Mouse (Mus musculus) spleen, postnatal 4 days (tissue): ENCODE results near the gene Tfap4.

Experiments used
- DNase-seq, 2 experiments: peaks; one replicate each; pipeline ENCODE4 v3.0.0; 2022; ENCODE audit warnings: low spot score in 2 of 2

Gene Tfap4

DNA sequence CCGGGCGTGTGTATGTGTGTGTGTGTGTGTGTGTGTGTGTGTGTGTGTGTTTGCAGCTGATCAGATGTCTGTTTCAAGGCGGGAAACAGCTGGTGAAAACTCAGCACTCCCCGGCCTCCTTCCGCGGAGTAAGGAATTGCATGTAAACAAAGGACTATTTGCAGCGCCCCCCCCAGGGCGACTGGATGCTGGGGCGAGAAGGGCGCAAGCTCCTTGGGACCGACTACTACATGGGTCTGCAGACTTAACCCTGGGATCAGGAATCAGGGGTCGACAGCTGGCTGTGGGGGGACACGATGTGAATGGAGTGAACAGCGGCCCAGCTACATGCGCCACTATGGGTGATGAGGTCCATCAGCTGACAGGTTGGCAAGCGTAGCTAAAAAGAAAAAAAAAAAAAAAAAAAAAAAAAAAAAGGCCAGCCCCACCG, at the start of gene Tfap4:
Gene Tfap4 (minus strand): TSS at position 140 of the 430 bp plus-strand sequence.
- peak; percentile 81 to 88 for DNase-seq

DNA sequence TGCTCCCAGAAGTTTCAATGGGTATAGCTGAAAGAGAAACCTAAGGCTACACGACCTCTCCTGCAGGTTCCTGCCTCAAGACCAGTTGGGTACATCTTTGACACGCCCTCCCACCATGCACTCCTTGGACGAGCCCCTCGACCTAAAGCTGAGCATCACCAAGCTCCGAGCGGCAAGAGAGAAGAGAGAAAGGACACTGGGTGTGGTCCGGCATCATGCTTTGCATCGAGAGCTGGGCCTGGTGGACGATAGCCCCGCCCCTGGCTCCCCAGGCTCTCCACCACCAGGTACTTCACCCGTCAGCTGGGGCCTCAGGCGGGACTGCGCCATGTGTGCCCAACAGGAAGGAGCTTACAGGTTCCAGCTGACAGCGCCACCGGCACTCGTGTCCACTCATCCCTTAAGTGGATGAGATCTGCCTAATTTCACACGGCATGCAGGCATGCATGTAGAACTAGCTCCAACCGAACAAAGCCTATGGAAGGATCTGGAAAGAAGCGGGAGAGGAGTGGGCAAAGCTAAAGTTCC, 48.9 kb upstream of the Tfap4 start:
- no peak for DNase-seq

DNA sequence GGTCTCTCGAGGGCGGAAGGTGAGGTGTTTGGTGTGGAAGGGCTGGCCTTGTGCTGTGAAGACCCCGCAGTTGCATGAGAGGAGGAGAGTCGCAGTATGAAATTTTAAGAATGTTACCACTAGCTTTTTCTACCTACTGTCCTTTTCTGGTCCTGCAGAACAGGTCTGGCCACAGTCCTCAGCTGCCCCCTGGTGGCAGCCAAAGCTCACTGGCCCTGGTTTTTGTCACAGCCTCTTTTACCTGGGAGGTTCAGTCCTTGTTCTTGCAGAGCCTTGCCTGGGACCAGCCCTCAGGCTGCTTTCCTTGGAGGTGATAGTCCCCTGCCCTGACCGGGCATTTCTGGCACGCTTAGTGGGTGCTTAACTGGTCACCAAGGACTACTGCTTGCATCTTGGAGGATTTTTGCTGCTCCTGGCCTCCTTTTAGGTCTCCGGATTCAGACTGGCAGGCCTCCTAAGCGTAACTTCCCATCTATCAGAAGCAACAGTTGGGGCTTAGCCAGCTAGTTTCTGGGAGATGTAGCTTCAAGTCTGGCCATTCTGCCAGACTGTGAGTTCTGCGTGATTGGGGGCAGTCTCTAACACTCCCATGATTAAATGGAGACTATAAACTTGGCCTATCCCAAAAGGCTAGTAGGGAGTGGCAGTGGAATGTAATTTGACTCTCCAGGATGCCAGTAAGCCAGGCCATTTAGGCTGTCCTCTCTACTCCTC, 48.3 kb upstream of the Tfap4 start:
- DNase-seq = peak; percentile 80 to 90

DNA sequence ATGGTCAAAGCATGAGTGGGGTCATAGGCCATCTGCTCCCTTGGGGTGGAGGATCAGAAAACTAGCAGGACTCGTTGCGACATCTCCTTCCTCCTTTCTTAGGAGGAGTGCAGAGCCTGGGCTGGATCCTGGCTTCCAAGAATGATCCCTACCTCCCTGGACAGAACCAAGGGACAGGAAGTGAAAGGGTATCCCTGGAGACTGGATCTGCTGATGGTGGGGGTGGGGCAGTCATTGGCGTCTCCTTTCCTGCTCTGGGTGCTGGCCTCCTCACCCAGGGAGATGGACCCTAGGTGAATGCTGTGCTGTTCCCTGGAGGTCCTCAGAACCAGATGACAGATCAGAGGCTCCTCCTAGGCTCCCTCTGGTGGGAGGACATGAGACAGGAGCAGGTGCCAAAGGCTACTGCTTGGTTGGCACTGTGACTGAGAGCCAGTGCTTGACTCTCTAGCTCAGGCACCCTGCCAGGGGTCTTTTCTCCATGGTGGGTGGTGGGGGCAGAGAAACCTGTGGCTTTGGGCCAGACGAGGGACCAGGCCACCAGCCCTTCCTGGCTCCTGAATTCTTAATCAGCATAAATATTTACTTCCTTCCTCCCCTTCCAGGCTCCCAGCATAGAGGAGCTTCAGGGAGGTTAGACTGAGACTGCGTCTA, 46.9 kb upstream of the Tfap4 start:
- peak in 1 of 2 experiments; percentile 41 for DNase-seq

DNA sequence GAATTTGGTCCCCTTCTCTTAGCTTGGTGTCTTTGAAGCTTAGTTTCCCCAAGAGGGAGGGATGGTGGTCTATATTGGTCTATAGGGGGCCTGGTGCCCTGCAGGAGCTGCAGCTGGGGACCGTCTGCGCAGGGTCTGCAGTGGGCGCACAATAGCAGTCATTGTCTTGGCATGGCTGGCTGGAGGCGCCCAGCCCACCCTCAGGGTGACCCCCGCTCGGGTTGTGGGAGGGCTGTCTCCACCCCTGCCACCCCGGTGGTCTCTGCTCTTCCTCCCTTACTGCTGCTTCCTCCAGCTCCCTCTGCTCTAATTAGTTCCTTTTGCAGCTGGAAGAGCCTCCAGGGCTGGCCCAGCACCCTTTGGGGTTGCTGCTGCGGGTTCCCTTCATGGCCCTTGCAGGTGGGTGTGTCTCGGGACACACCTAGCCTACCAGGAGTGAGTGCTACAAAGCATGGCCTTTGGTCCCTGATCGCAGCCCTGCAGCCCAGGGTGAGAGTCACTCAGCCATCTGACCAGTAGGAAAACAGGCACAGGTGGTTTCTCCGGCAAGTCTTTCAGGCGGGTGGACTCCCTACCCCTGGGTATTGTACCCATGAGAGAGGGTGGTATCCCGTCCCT, 46.0 kb upstream of the Tfap4 start:
- no peak for DNase-seq

DNA sequence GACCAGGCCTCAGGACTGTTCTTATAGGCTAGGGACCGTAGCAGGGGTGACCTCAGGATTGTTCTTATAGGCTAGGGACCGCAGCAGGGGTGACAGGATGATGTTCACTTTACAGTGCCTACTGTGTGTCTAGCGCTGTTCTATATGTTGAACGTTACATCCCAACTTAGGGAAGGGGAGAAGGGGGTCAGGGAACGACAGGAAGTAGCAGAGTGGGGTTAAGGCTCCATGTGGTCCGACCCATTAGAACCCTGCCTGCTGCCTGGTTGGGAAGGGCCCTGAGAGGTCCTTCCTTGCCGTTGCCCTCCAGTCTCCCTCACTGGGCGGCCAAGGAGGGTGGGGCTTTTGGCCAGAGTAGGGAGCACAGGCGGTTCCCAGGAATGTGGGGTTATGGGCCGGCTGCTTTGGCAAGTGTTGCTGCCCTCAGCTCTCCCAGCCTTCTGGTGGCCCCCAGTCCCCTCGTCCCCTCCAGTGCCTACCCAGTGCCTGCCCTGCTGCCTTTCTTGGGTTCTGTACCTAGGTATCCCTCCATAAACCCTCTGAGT, 44.7 kb upstream of the Tfap4 start:
- DNase-seq = no peak

DNA sequence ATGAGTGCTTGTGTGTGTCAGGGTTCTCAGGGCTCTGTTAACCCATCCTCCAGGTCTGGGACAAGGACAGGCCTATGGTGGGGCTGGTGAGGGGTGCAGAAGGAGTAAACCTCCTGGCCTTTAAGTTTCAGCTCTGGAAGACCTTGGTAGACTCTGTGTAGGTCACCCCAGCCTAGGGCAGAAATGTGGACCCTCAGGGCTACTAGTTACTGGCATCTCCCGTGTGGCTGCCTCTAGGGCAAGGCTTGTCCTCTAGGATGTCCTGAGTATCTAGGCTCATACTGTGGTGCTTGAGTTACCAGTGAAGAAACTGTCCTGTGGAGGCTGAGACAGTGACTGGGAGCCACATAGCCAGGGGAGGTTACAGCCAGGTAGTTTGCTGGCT, 43.8 kb upstream of the Tfap4 start:
- DNase-seq = no peak

DNA sequence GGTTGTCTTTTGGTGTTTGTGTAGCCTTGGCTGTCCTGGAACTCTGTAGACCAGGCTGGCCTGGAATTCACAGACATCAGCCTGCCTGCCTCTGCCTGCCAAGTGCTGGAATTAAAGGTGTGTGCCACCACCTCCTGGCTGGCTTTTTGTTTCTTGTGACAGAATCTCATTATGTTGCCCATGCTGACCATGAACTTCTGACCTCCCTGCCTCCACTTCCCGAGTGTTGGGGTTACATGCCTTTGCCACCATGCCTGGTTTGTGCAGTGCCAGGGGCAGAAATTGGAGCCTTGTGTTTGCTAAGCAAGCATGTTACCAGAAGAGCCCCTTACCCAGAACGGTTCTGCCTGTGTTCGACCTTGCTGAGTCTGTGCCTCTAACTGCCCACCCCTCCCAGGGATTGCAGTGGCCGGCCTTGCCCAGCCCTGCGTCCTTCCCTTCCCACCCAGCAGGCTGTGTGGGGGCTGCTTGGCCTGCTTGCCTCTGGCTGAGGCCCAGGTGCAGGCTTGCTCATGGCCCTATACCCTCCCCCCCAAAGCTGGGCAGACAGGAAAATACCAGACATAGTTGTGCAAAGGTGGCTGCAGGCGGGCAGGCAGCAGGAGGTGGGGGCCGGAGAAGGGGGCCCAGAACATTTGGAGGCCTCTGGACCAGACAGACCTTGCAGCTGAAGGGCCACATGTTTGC, 43.3 kb upstream of the Tfap4 start:
- no peak for DNase-seq

DNA sequence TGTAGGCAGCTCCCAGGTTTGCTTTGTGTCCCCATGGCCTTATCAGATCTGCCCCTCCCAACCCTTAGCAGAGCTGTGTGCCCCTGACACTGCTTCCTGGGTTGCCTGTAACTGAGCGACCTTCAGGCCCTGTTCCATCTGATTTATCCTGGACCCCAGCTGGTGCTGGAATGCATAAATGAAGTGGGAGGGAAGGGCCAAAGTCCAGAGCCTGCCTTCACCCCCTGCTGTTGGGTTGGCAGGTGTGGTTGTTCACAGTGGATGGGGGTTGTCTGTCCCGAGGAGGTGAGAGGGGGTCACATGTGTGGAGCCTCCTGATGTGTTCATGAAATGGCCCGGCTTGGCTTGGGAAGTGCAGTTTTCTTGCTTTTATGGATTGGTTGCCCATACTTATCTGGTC, 42.5 kb upstream of the Tfap4 start:
- DNase-seq = no peak

DNA sequence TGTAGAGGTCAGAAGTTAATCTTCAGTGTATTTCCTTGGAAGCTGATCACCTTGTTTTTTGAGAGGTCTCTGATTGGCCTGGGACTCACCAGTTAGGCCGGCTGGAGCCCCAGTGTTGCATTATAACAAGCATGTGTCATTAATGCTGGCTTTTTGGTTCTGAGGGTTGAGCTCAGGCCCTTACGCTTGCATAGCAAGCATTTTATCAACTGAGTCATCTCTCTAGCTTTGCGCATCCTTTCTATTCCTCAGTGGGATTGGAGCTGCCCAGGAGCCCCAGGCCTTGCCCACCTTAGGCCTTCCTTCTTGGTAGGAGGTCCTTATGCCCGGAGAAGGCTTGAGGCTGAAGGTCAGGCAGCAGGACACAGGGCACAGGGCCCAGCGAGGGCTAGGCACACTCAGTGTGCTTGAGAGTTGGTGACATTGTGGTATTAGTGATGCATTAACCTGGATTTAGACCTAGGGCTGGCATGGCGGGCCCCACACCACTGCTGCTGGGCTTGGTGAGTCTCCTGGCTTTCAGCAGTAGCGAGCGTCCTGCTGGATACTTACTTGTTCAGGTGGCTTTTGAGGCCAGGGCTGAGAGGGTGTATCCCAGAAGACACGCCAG, 41.2 kb upstream of the Tfap4 start:
- no peak for DNase-seq

DNA sequence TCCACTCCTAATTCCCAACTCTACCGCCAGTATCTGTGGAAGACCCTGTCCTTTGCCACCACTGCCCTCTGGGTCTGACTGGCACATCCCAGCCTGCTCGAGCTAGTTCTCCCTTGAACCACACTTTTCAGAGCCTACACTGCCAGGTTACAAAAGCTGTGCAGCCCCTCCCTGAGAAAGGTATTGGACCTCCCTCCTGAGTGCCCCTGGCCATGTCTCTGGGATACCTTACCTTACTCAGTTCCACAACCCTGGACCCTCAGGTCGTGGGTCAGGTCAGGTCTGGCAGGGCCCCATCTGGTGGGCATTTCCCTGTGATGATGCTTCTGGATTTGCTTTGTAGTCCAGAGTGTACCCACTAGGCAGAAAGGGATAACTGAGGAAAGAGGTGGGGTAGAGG, 40.0 kb upstream of the Tfap4 start:
- no peak for DNase-seq

DNA sequence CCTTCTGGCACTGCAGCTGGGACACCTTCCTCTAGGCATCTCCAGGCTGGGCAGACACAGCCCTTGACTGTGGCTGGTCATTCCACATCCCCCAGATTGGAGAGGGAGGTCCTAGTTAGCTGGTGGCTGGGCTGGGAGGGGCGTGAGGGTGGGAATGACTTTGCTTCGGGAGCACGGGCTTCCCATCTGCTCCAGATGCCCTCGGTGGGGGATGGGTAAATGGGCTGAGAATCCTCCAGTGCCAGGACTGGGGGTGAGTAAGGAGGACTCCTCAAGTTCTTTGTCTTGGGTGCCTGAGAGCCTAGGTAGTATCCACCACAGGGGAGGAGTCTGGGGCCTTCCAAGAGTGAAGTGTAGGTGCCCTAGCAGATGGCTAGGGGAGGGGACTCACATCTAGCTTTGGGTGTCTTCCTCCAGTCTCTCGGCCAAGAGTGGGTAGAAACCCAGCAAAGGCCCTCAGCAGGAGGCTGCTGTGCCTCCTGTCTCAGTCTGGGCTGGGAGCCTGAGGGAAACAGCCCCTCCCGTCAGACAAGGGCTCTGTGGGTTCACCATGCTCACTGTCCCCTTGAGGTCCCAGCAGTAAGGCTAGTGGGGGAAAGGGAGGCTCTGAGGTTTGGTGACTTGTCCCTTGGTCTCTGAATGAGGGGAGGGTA, 39.4 kb upstream of the Tfap4 start:
- no peak for DNase-seq

DNA sequence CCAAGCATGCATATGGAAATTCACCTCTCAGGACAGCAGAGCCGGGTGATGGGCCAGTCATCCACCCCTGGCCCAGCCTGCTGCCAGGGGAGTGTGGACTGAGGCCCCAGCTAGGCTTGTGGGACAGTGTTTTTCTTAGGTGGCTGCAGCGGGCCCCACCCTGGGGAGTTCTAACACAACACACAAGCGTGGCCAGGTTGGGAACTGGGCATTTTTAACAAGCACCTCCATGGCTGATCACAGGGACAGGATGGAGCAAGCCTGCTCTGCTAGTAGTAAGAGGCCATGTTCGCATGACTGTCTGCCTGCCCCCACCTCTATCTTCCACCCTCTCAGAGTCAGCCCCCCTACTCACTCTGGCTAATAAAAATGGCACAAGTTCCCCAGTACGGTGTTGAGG, 38.4 kb upstream of the Tfap4 start:
- no peak for DNase-seq

DNA sequence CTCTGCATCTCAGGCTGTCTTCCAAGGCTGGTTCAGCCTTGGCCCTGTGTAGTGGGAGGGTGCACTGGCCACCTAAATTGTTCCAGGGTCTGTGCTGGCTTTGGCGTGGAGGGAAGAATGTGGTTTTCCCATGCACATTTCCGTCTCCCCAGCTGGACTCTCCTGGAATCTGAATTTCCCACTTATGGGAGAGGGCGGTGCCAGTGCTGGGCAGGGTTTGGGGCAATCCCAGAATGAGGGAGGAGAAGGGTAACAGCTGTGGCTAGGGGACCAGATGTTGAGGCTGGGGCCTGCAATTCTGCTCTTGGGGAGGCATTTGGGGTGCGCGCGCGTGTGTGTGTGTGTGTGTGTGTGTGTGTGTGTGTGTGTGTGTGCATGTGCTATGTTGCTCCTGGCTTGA, 37.6 kb upstream of the Tfap4 start:
- DNase-seq = no peak

DNA sequence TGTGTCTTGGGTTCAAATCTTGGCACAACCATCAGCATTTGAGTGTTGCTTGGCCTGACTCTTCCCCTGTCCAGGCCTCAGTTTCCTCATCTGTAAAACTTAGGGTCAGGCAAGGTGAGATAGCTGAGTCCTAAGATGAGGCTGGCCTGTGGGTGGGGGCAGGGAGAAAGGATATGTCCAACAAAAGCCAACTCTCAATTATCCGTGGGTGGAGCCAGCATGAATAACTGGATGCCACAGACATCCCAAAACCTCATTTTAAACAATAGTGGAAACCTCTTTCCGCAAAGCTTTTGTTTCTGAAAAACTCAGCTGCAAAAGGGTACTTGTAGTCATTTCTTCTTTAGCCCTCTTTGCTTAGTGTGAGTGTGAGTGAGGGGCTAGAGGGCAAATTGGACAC, 37.2 kb upstream of the Tfap4 start:
- DNase-seq = no peak

DNA sequence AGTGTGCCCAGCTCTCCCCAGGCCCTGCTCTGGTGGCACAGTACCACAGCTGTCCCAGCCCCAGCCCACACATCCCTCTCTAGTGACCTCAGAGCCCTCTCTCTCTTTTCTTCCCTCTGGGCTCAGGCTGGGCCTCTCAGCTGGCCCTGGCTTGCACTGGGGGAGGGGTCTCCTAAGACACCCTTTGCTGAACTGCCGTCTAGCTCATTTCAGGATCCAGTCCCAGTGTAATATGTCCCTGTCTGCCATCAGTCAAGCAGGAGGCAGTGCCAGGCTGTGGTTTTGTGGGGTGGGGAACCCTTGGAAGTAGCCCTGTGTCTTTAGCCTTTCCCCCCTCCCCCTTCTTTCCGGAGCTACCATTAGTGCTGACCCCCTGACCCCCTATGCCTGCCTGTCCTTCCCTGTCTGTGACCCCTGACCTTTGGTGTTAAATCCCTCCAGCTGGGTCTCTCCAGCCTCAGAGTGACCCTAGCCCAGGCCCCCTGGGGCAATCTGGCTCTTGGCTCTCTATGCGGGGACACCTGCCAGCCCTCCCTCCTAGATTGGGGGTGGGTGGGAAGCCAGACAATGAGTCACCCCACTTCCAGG, 36.6 kb upstream of the Tfap4 start:
- no peak for DNase-seq

DNA sequence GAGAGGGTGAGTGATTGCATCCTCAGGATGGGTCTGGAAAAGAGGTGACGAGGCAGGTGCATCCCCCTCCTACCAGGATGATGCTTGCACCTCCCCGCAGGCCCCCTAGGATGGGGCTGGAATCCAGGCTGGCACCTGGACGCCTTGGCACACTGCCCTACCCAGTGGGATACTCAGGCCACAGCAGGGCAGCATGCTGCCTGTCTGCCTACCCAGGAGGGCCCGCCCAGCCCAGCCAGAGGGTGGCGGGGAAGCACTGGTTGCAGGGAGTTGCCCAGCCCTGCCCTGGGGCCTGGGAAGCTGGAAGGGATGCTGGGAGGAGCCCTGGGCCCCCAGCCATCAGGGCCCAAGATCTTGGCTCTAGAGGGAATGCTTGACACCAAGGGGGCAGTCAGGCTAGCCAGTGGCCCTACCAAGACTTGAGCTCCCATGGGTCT, 35.9 kb upstream of the Tfap4 start:
- no peak for DNase-seq

DNA sequence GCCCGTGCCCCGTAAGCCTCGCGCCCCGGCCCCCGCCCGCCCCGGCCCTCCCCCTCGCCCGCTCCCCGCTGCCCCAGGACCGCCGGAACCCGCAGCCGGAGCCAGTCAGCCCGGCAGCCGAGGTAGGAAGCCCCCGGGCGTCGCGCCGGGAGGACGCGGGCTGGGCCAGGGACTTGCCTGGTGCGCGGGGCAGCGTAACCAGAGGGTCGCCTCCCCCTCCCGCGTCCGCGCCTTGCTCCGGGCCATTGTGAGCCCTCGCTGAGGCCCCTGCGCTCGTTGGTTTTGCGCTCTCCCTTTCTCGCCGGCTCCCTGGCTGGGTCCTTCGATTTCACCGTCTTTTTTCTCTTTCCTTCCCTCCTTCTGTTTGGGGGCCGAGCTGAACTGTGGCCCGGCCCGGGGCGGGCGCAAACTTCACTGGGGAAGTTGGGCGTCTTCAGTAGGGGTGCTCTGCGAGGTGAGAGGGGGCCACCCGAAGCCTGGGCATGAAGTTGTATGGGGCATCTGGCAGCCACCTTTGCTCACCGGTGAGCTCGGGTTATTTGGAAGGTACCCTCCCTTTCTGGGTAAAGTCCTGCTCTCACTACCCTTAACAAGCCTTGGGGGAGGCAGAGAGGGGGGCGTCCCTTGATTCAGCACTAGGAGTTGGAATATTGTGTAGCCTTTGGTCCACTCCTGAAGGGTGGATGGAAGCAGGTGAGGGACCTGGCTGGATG, 35.3 kb upstream of the Tfap4 start:
- no peak for DNase-seq

DNA sequence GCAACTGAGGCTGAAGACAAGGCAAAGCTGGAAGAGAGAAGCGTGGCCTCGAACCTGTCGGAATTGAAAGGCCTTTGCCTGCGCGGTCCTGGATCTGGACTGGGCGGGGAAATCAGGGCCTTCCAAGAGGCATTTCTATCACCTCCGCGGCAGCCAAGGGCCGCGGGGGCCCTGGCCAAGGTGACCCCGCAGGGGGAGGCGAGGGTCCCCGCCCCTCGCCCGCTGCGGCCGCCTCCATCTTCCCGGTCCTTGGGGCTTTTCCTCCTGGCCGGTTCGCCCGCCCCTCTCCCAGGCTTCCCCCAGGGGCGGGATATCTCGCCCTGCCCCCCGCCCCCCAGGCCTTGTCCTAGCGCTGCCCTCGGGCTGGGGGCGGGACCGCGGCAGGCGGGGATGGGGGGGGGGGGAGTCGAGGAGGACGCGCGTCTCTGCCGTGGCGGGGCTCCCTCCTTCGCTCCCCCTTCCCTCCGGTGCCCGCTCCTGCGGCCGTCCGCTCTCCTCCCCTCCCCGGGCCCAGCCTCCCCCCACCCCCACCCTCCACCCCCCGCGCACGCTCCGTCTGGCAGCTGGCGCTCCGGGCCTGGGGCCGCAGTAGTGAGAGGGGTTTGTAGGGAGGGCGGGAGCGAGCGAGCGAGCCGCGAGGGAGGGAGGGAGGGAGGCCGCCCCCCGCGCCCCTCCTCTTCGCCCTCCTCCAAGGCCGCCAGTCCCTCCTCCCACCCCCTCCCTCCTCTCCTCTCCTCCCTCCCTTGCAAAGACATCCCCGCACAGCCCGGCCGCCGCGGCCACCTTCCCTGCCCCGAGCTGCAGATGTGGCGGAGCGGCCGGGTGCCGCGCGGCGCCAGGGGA, 34.5 kb upstream of the Tfap4 start, which contains the start of gene Glis2:
Gene Glis2 (plus strand): TSS at position 743 of the 843 bp plus-strand sequence.
- no peak for DNase-seq
